Mouse (Mus musculus): Measurements from ENCODE around the gene Asz1.
A peak's percentile ranks its signal among the peaks of the same experiment; 100 is the strongest.

The Asz1 gene

GRCm38 (mm10) chr6:18108934-18109333 is at the start of gene Asz1:
TSS of gene Asz1 (minus strand) at chr6:18109061.
- peak; percentile 16 for DNase-seq (ENCODE audit: low read depth, low spot score)

- DNase-seq (ENCODE audit: low read depth, low spot score), result no peak
These were observed 44.2 kb upstream of the Asz1 start for GRCm38 (mm10) chr6:18153031-18153430.

GRCm38 (mm10) chr6:18135246-18135645 is 26.4 kb upstream of the Asz1 start:
- DNase-seq (ENCODE audit: low read depth, low spot score), result no peak

- DNase-seq (ENCODE audit: low read depth, low spot score), result no peak
These were observed 19.2 kb upstream of the Asz1 start for GRCm38 (mm10) chr6:18128059-18128458.

- DNase-seq (ENCODE audit: low read depth, low spot score), result no peak
These were observed 18.5 kb upstream of the Asz1 start for GRCm38 (mm10) chr6:18127206-18127983.

DNA sequence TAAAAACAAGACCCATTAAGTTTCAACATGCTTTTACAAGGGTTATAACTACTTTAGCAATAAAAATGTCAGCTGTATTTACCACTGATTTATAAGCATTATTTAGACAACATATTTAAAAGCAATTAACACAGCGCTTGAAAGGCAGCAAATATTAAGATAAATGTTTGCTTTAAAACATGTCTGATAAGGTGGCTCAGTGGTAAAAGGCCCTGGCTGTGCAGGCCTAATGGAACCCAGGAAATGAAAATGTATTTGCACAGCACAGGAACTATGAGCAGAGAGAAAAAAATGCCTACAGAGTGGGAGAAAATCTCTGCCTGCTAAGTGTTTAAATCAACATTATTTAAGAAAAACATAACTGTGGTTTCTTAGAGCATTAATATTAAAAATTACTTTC is 12.0 kb downstream of the Asz1 start:
- DNase-seq (ENCODE audit: low read depth, low spot score), result no peak

DNA sequence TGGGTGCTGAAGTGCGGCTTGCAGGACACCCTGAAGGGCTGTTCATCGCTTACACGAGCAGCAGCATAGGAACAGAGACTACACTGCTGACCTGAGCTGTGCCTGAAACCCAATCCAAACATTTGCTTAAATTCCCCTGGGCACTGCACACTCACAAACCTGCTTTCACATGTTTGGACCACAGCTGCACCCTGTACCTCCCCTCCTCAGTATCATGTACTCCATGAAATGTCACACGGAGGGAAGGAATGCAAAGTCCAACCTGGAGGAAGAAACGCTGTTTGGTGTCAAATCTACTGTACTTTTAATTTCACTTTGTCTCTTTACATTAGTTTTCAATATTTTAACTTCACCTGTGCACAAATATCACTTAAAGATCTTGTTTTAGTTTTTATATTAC is 19.8 kb downstream of the Asz1 start:
- DNase-seq (ENCODE audit: low read depth, low spot score), result no peak

GRCm38 (mm10) chr6:18087160-18087804 is 21.6 kb downstream of the Asz1 start:
- no peak for DNase-seq (ENCODE audit: low read depth, low spot score)

DNA sequence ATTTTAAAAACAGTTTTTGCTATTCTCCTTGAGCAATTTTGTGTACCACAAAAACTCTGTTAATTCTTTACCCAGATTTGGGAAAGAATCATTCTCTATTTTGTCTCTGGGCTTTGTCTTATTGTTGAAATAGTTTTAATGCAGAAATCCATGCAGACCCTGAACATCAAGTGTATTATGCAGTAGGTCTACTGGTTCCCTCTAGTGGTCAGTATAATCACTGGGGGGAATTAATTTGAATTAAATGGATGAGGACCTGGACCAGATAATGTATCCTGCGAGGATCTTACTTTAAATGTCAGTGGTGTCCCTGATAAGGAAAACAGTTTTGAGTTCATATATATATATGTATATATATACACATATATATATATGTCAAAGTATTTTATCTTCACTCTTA is 30.2 kb downstream of the Asz1 start:
- peak; percentile 24 for DNase-seq (ENCODE audit: low read depth, low spot score)

DNA sequence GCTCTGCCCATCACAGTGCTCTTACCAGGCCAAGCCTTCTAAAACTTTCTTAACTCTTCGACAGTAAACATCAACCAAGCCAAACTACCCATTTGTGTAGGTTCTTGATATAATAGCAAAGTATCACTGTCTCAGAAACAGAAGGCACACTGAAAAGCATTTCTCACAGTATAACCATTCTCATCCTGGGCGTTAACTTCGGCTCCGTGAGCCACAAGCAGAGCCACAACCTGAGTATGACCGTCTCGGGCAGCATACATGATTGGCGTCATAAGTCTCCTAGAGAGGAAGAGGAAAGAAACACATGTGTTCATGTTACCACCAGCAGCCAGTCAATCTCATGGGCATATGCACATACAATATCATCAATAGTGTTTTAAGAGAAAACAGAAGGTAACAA is 31.9 kb downstream of the Asz1 start:
- DNase-seq (ENCODE audit: low read depth, low spot score), result no peak

DNA sequence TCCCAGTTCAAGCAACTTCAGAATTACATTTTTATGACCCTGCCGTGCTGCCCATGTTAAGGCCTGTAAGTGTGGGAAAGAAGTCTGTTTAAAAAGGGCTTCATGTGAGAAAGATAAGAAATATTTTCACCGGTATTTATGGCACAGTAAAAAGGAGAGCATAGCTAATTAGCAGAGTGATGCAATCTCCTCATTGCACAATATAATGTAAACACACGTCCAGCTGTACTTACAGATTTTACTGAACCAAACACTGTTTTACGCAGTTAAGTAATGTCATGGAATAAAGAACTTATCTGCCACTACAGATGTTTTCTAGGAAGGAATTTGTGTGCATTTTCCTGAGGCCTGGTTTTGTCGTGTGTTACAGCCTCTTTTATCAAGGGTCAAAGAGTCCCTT is 32.3 kb downstream of the Asz1 start:
- no peak for DNase-seq (ENCODE audit: low read depth, low spot score)

GRCm38 (mm10) chr6:18057899-18058298 is 51.0 kb downstream of the Asz1 start:
- no peak for DNase-seq (ENCODE audit: low read depth, low spot score)

- DNase-seq (ENCODE audit: low read depth, low spot score), result no peak
These were observed 57.2 kb downstream of the Asz1 start for GRCm38 (mm10) chr6:18051702-18052101.

GRCm38 (mm10) chr6:18044299-18044698 is 64.6 kb downstream of the Asz1 start:
- no peak for DNase-seq (ENCODE audit: low read depth, low spot score)

- DNase-seq (ENCODE audit: low read depth, low spot score), result no peak
These were observed 65.7 kb downstream of the Asz1 start for GRCm38 (mm10) chr6:18043172-18043571.

- DNase-seq (ENCODE audit: low read depth, low spot score), result no peak
These were observed 76.6 kb downstream of the Asz1 start for GRCm38 (mm10) chr6:18032271-18032670.

- DNase-seq (ENCODE audit: low read depth, low spot score), result no peak
These were observed 77.3 kb downstream of the Asz1 start for GRCm38 (mm10) chr6:18031509-18032010.

DNA sequence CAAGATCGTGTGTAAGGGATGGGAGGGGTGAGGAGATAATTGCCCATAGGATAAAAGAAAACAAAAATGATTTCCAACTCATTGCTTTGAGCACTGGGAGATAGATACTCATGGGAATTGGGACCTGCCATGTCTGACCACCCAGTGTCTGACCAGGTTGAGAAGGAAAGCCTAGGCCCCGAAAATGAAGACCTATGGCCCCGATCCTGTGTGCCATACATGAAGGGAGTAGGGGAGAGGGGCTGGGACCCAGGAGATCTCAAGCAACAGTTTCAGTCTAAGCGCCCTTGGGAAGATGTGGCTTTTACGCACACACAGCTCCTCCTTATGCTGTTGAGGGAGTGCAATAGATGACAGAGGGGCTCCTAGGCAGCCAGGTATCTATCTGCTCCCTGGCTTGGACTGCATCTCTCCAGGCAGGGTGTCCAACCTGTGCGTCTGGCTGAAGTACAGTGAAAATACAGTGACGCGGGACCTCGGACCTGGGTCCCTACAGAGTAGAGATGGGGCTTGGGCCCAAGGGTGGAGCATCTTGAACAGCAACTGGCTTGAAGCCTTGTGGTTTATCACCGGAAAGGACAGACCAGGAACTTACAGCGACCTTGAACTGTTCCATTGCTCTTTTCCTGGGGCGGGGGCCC is 77.9 kb downstream of the Asz1 start:
- no peak for DNase-seq (ENCODE audit: low read depth, low spot score)

- no peak for DNase-seq (ENCODE audit: low read depth, low spot score)
These were observed 78.9 kb downstream of the Asz1 start, which contains the start of gene Wnt2 for GRCm38 (mm10) chr6:18029746-18030656. TSS of gene Wnt2 (minus strand) at chr6:18030585.

GRCm38 (mm10) chr6:18024133-18024794 is 84.6 kb downstream of the Asz1 start:
- DNase-seq (ENCODE audit: low read depth, low spot score), result no peak

- no peak for DNase-seq (ENCODE audit: low read depth, low spot score)
These were observed 95.5 kb downstream of the Asz1 start for GRCm38 (mm10) chr6:18013346-18013745.
